Mouse (Mus musculus) C2C12 (cell line): ENCODE measurements around the gene Zfp422.

Experiments
- CTCF ChIP-seq: IDR thresholded peaks from one replicate; pipeline ENCODE4 v1.5.1; 2011; ENCODE audit not compliant: control insufficient read depth, insufficient read depth, insufficient read length
- MYOD1 ChIP-seq: IDR thresholded peaks from one replicate; pipeline ENCODE4 v1.6.1; 2011; ENCODE audit warnings: low read depth; ENCODE audit not compliant: control insufficient read depth, insufficient read length
- MYOG ChIP-seq: IDR thresholded peaks from one replicate; pipeline ENCODE4 v1.6.1; 2011; ENCODE audit not compliant: control insufficient read depth, insufficient read length; ENCODE audit errors: extremely low read depth

DNA sequence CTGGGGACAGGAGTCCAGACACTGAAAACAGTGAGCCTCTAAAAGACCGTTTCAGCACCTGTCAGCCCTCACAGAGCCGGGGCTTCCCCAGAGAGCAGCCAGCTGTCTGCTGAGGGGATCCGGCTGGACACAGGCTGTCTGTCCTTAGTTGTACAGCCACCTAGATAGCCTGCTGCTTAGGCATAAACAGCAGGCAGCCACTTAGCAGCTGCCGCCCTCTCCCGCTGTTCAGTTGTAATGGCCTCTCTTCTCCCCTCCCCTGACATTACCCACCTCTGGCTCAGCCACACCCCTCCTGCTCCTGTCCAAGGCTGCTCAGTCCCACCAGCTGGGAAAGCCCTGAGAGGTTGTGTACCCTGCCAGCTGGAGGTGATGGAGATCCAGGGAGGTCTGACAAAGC is 42.2 kb upstream of the Zfp422 start:
- TF ChIP-seq CTCF (no peak), MYOD1 (no peak), MYOG (no peak)
